22 mouse cellular contexts compared by ENCODE assay signal in genomic region chr4:46870157-46870556, GRCm38 (mm10).
A peak's percentile ranks its signal among the peaks of the same experiment; 100 is the strongest.
DNase-seq lines count a peak whose midpoint lies in the region; ATAC-seq and TF ChIP-seq lines count a peak whose summit lies in the region.
"Had no signal": no experiment of that assay in that cellular context is flagged by ENCODE, and none has a peak within 500 bp of the region (broad histone marks: within the 10 kb centered on the region; RNA-seq: fewer than 3 reads in every experiment).

No protein-coding gene starts in this region.

- ATAC-seq in lung, postnatal 0 days: peak; percentile 77
- ATAC-seq in intestine, embryonic 15.5 days: peak; percentile 61
- ATAC-seq in liver, embryonic 16.5 days (ENCODE audit: low read depth): peak; percentile 77
- ATAC-seq: forebrain, embryonic 13.5 days; inflammation-experienced regulatory T-cells, adult 6 months had no signal

- H3K36me3 ChIP-seq in lung, postnatal 0 days (ENCODE audit: insufficient read depth, low read length): no peaks in the 10 kb centered on the region
- H3K36me3 ChIP-seq in intestine, embryonic 15.5 days: no peaks in the 10 kb centered on the region
- H3K36me3 ChIP-seq in liver, embryonic 16.5 days (ENCODE audit: control insufficient read depth, insufficient read depth): no peaks in the 10 kb centered on the region
- H3K36me3 ChIP-seq: embryonic facial prominence, embryonic 10.5 days; heart, embryonic 10.5 days; hindbrain, embryonic 12.5 days; midbrain, embryonic 10.5 days had no signal

- WGBS in lung, postnatal 0 days: 13% methylated on average over 6 of the region's 6 CpGs
- 25% methylated on average over 6 of the region's 6 CpGs for WGBS in intestine, embryonic 15.5 days
- 38% methylated on average over 6 of the region's 6 CpGs for WGBS in liver, embryonic 16.5 days (ENCODE audit: insufficient replicate concordance)

- no peak for TF ChIP-seq CTCF in lung, postnatal 0 days (IDR thresholded peaks at IDR 0.05)

- no peaks in the 10 kb centered on the region for H3K27me3 ChIP-seq in lung, postnatal 0 days (replicated peaks; ENCODE audit: insufficient read depth, low read length)
- H3K27me3 ChIP-seq in intestine, embryonic 15.5 days (replicated peaks): peaks cover 2% of the 10 kb centered on the region; the same call in 1 of the 2 replicates
- H3K27me3 ChIP-seq in liver, embryonic 16.5 days (ENCODE audit: control insufficient read depth, insufficient read depth, low read depth, low read length): peaks cover 26% of the 10 kb centered on the region
- H3K27me3 ChIP-seq: hindbrain, embryonic 12.5 days had no signal

- H3K9me3 ChIP-seq in lung, postnatal 0 days (ENCODE audit: low read length): no peaks in the 10 kb centered on the region
- H3K9me3 ChIP-seq in intestine, embryonic 15.5 days: no peaks in the 10 kb centered on the region
- no peaks in the 10 kb centered on the region for H3K9me3 ChIP-seq in liver, embryonic 16.5 days (replicated peaks; ENCODE audit: control insufficient read depth, low read length)
- H3K9me3 ChIP-seq: embryonic facial prominence, embryonic 10.5 days; forebrain, embryonic 13.5 days; heart, embryonic 10.5 days; hindbrain, embryonic 12.5 days; midbrain, embryonic 10.5 days had no signal

- H3K9ac ChIP-seq in lung, postnatal 0 days (replicated peaks; ENCODE audit: low read depth): no peak overlapping the region
- no peak overlapping the region for H3K9ac ChIP-seq in intestine, embryonic 15.5 days
- H3K9ac ChIP-seq in liver, embryonic 16.5 days (ENCODE audit: low read depth, low read length): no peak overlapping the region
- H3K9ac ChIP-seq: forebrain, embryonic 13.5 days; hindbrain, embryonic 12.5 days had no signal

- no peaks in the 10 kb centered on the region; the same call in 1 of the 2 replicates for H3K4me1 ChIP-seq in lung, postnatal 0 days (ENCODE audit: insufficient read depth, low read depth, low read length)
- peaks cover 7% of the 10 kb centered on the region; the same call in 1 of the 2 replicates for H3K4me1 ChIP-seq in intestine, embryonic 15.5 days (replicated peaks)
- no peaks in the 10 kb centered on the region; the same call in 1 of the 2 replicates for H3K4me1 ChIP-seq in liver, embryonic 16.5 days (ENCODE audit: control insufficient read depth, low read depth, low read length)
- H3K4me1 ChIP-seq: forebrain, embryonic 13.5 days; heart, embryonic 10.5 days had no signal

- H3K4me3 ChIP-seq in lung, postnatal 0 days (ENCODE audit: low read depth, low read length): no peak overlapping the region
- H3K4me3 ChIP-seq in intestine, embryonic 15.5 days (replicated peaks): no peak overlapping the region
- no peak overlapping the region for H3K4me3 ChIP-seq in liver, embryonic 16.5 days (ENCODE audit: low read depth, low read length)
- H3K4me3 ChIP-seq: embryonic facial prominence, embryonic 10.5 days; forebrain, embryonic 13.5 days; heart, embryonic 10.5 days; hindbrain, embryonic 12.5 days; midbrain, embryonic 10.5 days; myocyte had no signal

- peak; percentile 85 for DNase-seq in kidney, adult 11 months
- no peak for DNase-seq in kidney, postnatal 4 days
- peak; percentile 39 for DNase-seq in lung, postnatal 0 days (ENCODE audit: low spot score)
- no peak for DNase-seq in lung, postnatal 10 days
- no peak for DNase-seq in retina, postnatal 1 day
- no peak for DNase-seq in layer of hippocampus, postnatal 36 days
- DNase-seq: cerebellum, adult 11-12 months; gastrocnemius, postnatal 36 days; heart, postnatal 10 days; layer of hippocampus, adult 9-11 months; lung, postnatal 14 days; spleen, adult 18-20 months; thymus, adult 2 months had no signal

- no peak overlapping the region for H3K27ac ChIP-seq in lung, postnatal 0 days (ENCODE audit: low read length)
- H3K27ac ChIP-seq in intestine, embryonic 15.5 days: no peak overlapping the region
- no peak overlapping the region for H3K27ac ChIP-seq in liver, embryonic 16.5 days (ENCODE audit: low read length)
- H3K27ac ChIP-seq: embryonic facial prominence, embryonic 10.5 days; forebrain, embryonic 13.5 days; heart, embryonic 10.5 days; hindbrain, embryonic 12.5 days; midbrain, embryonic 10.5 days had no signal

- no peak for TF ChIP-seq EP300 in lung, postnatal 0 days (IDR thresholded peaks at IDR 0.05)

- H3K4me2 ChIP-seq in lung, postnatal 0 days (replicated peaks; ENCODE audit: low read depth, low read length): no peak overlapping the region
- H3K4me2 ChIP-seq in intestine, embryonic 15.5 days (replicated peaks): no peak overlapping the region
- H3K4me2 ChIP-seq in liver, embryonic 16.5 days (ENCODE audit: low read depth, low read length): no peak overlapping the region
- H3K4me2 ChIP-seq: forebrain, embryonic 13.5 days; hindbrain, embryonic 12.5 days had no signal

Comparison
In these comparisons a context has a peak if more than half of its experiments do, and no peak if none do; other contexts are left out.
1. DNase-seq: peak in kidney, adult 11 months (single experiment) and lung, postnatal 0 days (single experiment); none in kidney, postnatal 4 days (0 of 2), lung, postnatal 10 days (single experiment), retina, postnatal 1 day (single experiment) and layer of hippocampus, postnatal 36 days (0 of 2).
2. Peak in every context shown above with its lines, with median percentiles within 50 percentile points of each other: ATAC-seq.